Mouse (Mus musculus) liver, postnatal 0 days (tissue): Measurements from ENCODE around the gene Ccdc136. TPM values are rescaled to one million over a fixed set of nuclear protein-coding genes. Genes with fewer than 3 reads are reported as not detected.

Experiments
- ATAC-seq: fragments of 200-750 bp; cut with Nextera tagmentation; 2 replicates; pipeline ENCODE4 v1.8.0; 2017; ENCODE audit warnings: mild to moderate bottlenecking, moderate library complexity
- DNase-seq: peaks from one replicate; pipeline ENCODE4 v3.0.0-alpha.2; 2016
- H3K27ac ChIP-seq: fragments of 300-500 bp; sonication (generic); 2 replicates; pipeline ENCODE4 v1.5.1; 2014; ENCODE audit warnings: antibody characterized with exemption, moderate library complexity, mild to moderate bottlenecking, low read depth
- H3K27me3 ChIP-seq: fragments of 300-500 bp; sonication (generic); 2 replicates; pipeline ENCODE4 v1.6.1; 2014; ENCODE audit warnings: low read length, control low read depth, mixed read lengths; ENCODE audit not compliant: insufficient read depth
- H3K36me3 ChIP-seq: fragments of 300-500 bp; sonication (generic); replicated peaks from 2 replicates; pipeline ENCODE4 v1.6.1; 2014; ENCODE audit warnings: mild to moderate bottlenecking, control low read depth, low read length, moderate library complexity, mixed read lengths; ENCODE audit not compliant: insufficient read depth
- H3K4me1 ChIP-seq: fragments of 300-500 bp; sonication (generic); 2 replicates; pipeline ENCODE4 v1.6.1; 2014; ENCODE audit warnings: antibody characterized with exemption, mild to moderate bottlenecking, control low read depth; ENCODE audit not compliant: insufficient read depth
- H3K4me2 ChIP-seq: fragments of 300-500 bp; sonication (generic); 2 replicates; pipeline ENCODE4 v1.6.1; 2014; ENCODE audit warnings: low read depth, mild to moderate bottlenecking, low read length, moderate library complexity, mixed read lengths
- H3K4me3 ChIP-seq: fragments of 300-500 bp; sonication (generic); 2 replicates; pipeline ENCODE4 v1.5.1; 2014; ENCODE audit warnings: low read depth, low read length
- H3K9ac ChIP-seq: fragments of 300-500 bp; sonication (generic); replicated peaks from 2 replicates; pipeline ENCODE4 v1.6.1; 2014; ENCODE audit warnings: mild to moderate bottlenecking, moderate library complexity
- H3K9me3 ChIP-seq: fragments of 300-500 bp; sonication (generic); 2 replicates; pipeline ENCODE4 v1.6.1; 2016; ENCODE audit warnings: mild to moderate bottlenecking, control low read depth, low read length, mixed read lengths
- CTCF ChIP-seq: sonication (generic); IDR thresholded peaks from 2 replicates; pipeline ENCODE4 v1.5.1; 2016; ENCODE audit warnings: antibody characterized with exemption, low read depth
- EP300 ChIP-seq: IDR thresholded peaks from 2 replicates; pipeline ENCODE4 v1.6.1; 2016; ENCODE audit warnings: antibody characterized with exemption, low read depth, mild to moderate bottlenecking
- WGBS: fragments of 180-500 bp; shearing (Covaris S2); extraction: QIAGEN DNeasy Blood & Tissue Kit; methylation state at CpG from one replicate; pipeline ENCODE4 v1.1.7; 2014; ENCODE audit not compliant: insufficient replicate concordance; 5-methylcytosine and 5-hydroxymethylcytosine counted together
- polyA plus RNA-seq: library from polyadenylated mRNA; unstranded; fragments of >200 nt; fragmentation: Nextera tagmentation; extraction: Ambion mirVana; gene quantifications from 2 replicates; pipeline ENCODE4 v1.2.1, GENCODE M21; 2015

Gene Ccdc136
- polyA plus RNA-seq, 1 experiment from 2014 or later = 0.09 TPM

- Histone ChIP-seq H3K4me3 (no peak overlapping the region), H3K9ac (no peak overlapping the region), H3K4me1 (no peaks in the 10 kb centered on the region), H3K27me3 (no peaks in the 10 kb centered on the region), H3K36me3 (no peaks in the 10 kb centered on the region), H3K4me2 (no peak overlapping the region), H3K27ac (no peak overlapping the region), H3K9me3 (no peaks in the 10 kb centered on the region)
- no peak for TF ChIP-seq CTCF
- no peak for TF ChIP-seq EP300
- WGBS = 80% methylated on average over 8 of the region's 8 CpGs
- DNase-seq = no peak
- no peak for ATAC-seq
Measured at GRCm38 (mm10) chr6:29425118-29425517, 29.0 kb downstream of the Ccdc136 start.

GRCm38 (mm10) chr6:29426331-29426730, 30.2 kb downstream of the Ccdc136 start:
- ATAC-seq = no peak
- H3K4me3 ChIP-seq = no peak overlapping the region
- H3K36me3 ChIP-seq = no peaks in the 10 kb centered on the region
- H3K9me3 ChIP-seq = no peaks in the 10 kb centered on the region
- no peak overlapping the region for H3K4me2 ChIP-seq
- H3K27ac ChIP-seq = no peak overlapping the region
- 75% methylated on average over 6 of the region's 6 CpGs for WGBS
- H3K9ac ChIP-seq = no peak overlapping the region
- no peaks in the 10 kb centered on the region for H3K4me1 ChIP-seq
- no peak for DNase-seq
- H3K27me3 ChIP-seq = peaks cover 7% of the 10 kb centered on the region
- TF ChIP-seq EP300 = no peak
- TF ChIP-seq CTCF = no peak

- Histone ChIP-seq H3K9me3 (no peaks in the 10 kb centered on the region), H3K27me3 (peaks cover 25% of the 10 kb centered on the region), H3K36me3 (no peaks in the 10 kb centered on the region), H3K4me1 (no peaks in the 10 kb centered on the region), H3K4me3 (no peak overlapping the region), H3K4me2 (no peak overlapping the region), H3K9ac (no peak overlapping the region), H3K27ac (no peak overlapping the region)
- 47% methylated on average over 4 of the region's 4 CpGs for WGBS
- DNase-seq (no peak), ATAC-seq (no peak)
- TF ChIP-seq CTCF (no peak), EP300 (no peak)
Measured at GRCm38 (mm10) chr6:29428171-29428570, 32.1 kb downstream of the Ccdc136 start.

GRCm38 (mm10) chr6:29430681-29431420, 34.7 kb downstream of the Ccdc136 start:
- H3K4me1 ChIP-seq = peaks cover 10% of the 10 kb centered on the region; the same call in 1 of the 2 replicates
- H3K9ac ChIP-seq = no peak overlapping the region
- H3K27me3 ChIP-seq = peaks cover 52% of the 10 kb centered on the region
- no peak overlapping the region for H3K27ac ChIP-seq
- TF ChIP-seq EP300 (no peak), CTCF (no peak)
- 57% methylated on average over 15 of the region's 15 CpGs for WGBS
- no peaks in the 10 kb centered on the region for H3K9me3 ChIP-seq
- H3K4me2 ChIP-seq = no peak overlapping the region
- no peak for ATAC-seq
- no peak overlapping the region for H3K4me3 ChIP-seq
- no peak for DNase-seq
- no peaks in the 10 kb centered on the region for H3K36me3 ChIP-seq

GRCm38 (mm10) chr6:29431473-29431872, 35.4 kb downstream of the Ccdc136 start:
- 37% methylated on average over 5 of the region's 5 CpGs for WGBS
- no peaks in the 10 kb centered on the region for H3K9me3 ChIP-seq
- H3K36me3 ChIP-seq = no peaks in the 10 kb centered on the region
- TF ChIP-seq EP300 (no peak), CTCF (no peak)
- no peak overlapping the region for H3K4me2 ChIP-seq
- DNase-seq = no peak
- ATAC-seq = no peak
- H3K27ac ChIP-seq = no peak overlapping the region
- no peak overlapping the region for H3K9ac ChIP-seq
- H3K4me3 ChIP-seq = no peak overlapping the region
- peaks cover 58% of the 10 kb centered on the region for H3K27me3 ChIP-seq
- peaks cover 10% of the 10 kb centered on the region; the same call in 1 of the 2 replicates for H3K4me1 ChIP-seq

- Histone ChIP-seq H3K4me3 (no peak overlapping the region), H3K9ac (no peak overlapping the region), H3K36me3 (no peaks in the 10 kb centered on the region), H3K4me2 (no peak overlapping the region), H3K4me1 (peaks cover 12% of the 10 kb centered on the region; the same call in 1 of the 2 replicates), H3K27ac (no peak overlapping the region), H3K27me3 (peaks cover 60% of the 10 kb centered on the region), H3K9me3 (no peaks in the 10 kb centered on the region)
- ATAC-seq = no peak
- DNase-seq = no peak
- TF ChIP-seq EP300 = no peak
- no peak for TF ChIP-seq CTCF
- 45% methylated on average over 3 of the region's 3 CpGs for WGBS
Measured at GRCm38 (mm10) chr6:29432156-29432555, 36.0 kb downstream of the Ccdc136 start.
